Mouse (Mus musculus) ES-Bruce4 (cell line): Measurements from ENCODE around the gene 1700080O16Rik. TPM values are rescaled to one million over a fixed set of nuclear protein-coding genes. Genes with fewer than 3 reads are reported as not detected.

Source experiments
- H3K27ac ChIP-seq: 2 replicates; pipeline ENCODE4 v1.5.1; 2012; ENCODE audit warnings: low read length, inconsistent platforms; ENCODE audit not compliant: insufficient read depth
- H3K27me3 ChIP-seq: 2 replicates; pipeline ENCODE4 v1.6.1; 2012; ENCODE audit warnings: mild to moderate bottlenecking, low read length, inconsistent platforms; ENCODE audit not compliant: control insufficient read depth, poor library complexity, insufficient read depth, severe bottlenecking
- H3K36me3 ChIP-seq: 2 replicates; pipeline ENCODE4 v1.6.1; 2012; ENCODE audit warnings: inconsistent platforms, mild to moderate bottlenecking, low read length, moderate library complexity; ENCODE audit not compliant: control insufficient read depth, poor library complexity, insufficient read depth, severe bottlenecking
- H3K4me1 ChIP-seq: one replicate; pipeline ENCODE4 v1.8.1; 2011; ENCODE audit warnings: low read length; ENCODE audit not compliant: control insufficient read depth, insufficient read depth
- H3K4me3 ChIP-seq: 2 replicates; pipeline ENCODE4 v1.5.1; 2011; ENCODE audit warnings: low read depth, mild to moderate bottlenecking, low read length
- H3K9ac ChIP-seq: 2 replicates; pipeline ENCODE4 v1.6.1; 2012; ENCODE audit warnings: low read depth, mild to moderate bottlenecking, inconsistent platforms; ENCODE audit not compliant: poor library complexity, severe bottlenecking
- H3K9me3 ChIP-seq: replicated peaks from 2 replicates; pipeline ENCODE4 v1.6.1; 2012; ENCODE audit warnings: mild to moderate bottlenecking, low read length, inconsistent platforms; ENCODE audit not compliant: control insufficient read depth, poor library complexity, insufficient read depth, severe bottlenecking
- CTCF ChIP-seq: IDR thresholded peaks from one replicate; pipeline ENCODE4 v1.8.1; 2011; ENCODE audit warnings: low read depth, low read length
- EP300 ChIP-seq: IDR thresholded peaks from 2 replicates; pipeline ENCODE4 v1.6.1; 2011; ENCODE audit warnings: low read depth, low read length; ENCODE audit not compliant: insufficient read depth
- POLR2A ChIP-seq: IDR thresholded peaks from one replicate; pipeline ENCODE4 v1.8.1; 2011; ENCODE audit warnings: low read length; ENCODE audit not compliant: insufficient read depth
- polyA plus RNA-seq: library from polyadenylated mRNA; stranded (reverse); fragments of >200 nt; gene quantifications from 2 replicates; pipeline ENCODE4 v1.2.4, GENCODE M21; 2011; ENCODE audit warnings: low read depth; ENCODE audit not compliant: missing spikeins, insufficient read depth, insufficient read length

Gene 1700080O16Rik
- not detected in 2 replicates for polyA plus RNA-seq

DNA sequence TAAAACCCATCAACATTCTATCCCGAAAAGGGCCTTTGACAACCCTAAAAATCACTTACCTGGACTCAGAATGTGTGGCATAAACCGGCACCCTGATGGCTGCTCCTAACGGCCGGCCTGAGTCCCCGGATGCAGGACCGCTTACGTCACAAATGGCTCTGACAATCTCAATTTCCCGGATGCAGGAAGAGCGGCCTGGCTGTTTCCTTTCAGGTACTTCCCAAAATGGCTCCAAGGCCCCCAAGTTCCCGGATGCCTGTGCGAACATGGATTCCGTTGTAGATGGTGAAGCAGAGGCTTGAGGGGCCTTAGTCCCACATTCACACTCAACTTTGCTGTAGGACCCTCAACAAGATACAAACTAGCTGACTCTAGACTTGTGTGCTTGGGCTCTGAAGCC is at the start of gene 1700080O16Rik:
Gene 1700080O16Rik (minus strand): TSS at position 101 of the 400 bp plus-strand sequence.
- TF ChIP-seq EP300: no peak
- TF ChIP-seq CTCF: no peak
- TF ChIP-seq POLR2A: no peak
- no peak within 1 kb of the TSS for H3K27ac ChIP-seq
- H3K4me1 ChIP-seq: no peaks in the 10 kb centered on the region
- H3K9me3 ChIP-seq: no peaks in the 10 kb centered on the region
- H3K27me3 ChIP-seq: no peaks in the 10 kb centered on the region
- H3K4me3 ChIP-seq: no peak within 1 kb of the TSS
- no peak within 1 kb of the TSS for H3K9ac ChIP-seq
- no peaks in the 10 kb centered on the region for H3K36me3 ChIP-seq

DNA sequence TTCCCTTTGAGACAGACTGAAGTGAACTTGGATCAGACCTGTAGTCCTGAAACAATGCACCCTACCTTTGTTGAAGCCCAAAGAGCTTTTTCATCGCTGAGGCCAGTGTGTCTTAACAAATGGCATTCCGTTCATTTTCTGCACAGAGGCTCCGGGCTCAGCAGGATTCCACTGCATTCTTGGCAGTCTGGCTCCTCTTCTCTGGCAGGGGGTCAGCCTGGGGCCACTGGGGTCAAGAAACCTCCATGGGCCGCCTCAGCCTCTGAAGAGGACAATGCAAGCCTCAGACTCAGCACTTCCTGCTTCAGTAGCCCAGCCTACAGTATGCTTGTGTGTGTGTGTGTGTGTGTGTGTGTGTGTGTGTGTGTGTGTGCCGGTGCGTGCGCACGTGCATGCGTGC is 45.1 kb upstream of the 1700080O16Rik start:
- Histone ChIP-seq H3K4me1 (no peaks in the 10 kb centered on the region), H3K9ac (no peak overlapping the region), H3K36me3 (no peaks in the 10 kb centered on the region), H3K27ac (no peak overlapping the region), H3K9me3 (no peaks in the 10 kb centered on the region), H3K27me3 (no peaks in the 10 kb centered on the region), H3K4me3 (no peak overlapping the region)
- no peak for TF ChIP-seq CTCF
- no peak for TF ChIP-seq POLR2A
- no peak for TF ChIP-seq EP300

DNA sequence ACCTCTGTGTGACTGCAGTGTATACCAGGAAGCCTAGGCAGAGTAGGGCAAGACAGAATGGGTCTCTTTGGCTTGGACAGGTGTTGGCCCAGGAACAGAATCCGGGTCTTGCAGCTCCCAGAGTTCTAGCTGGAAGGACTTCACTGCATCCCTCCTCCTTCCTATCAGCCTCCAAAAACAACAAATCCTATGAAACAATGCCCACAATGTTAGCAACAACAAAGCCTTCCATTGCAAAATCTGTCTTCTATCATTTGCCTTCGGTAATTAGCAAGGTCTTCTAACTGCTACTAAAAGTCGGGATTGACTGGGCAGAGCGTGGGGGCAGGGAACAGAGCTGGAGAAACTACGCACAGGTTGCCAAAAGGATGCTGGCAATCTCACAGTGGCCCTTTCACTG is 27.5 kb upstream of the 1700080O16Rik start:
- no peaks in the 10 kb centered on the region for H3K4me1 ChIP-seq
- H3K4me3 ChIP-seq: no peak overlapping the region
- no peaks in the 10 kb centered on the region; the same call in 1 of the 2 replicates for H3K9me3 ChIP-seq
- no peaks in the 10 kb centered on the region for H3K27me3 ChIP-seq
- TF ChIP-seq EP300 (no peak), POLR2A (no peak), CTCF (no peak)
- H3K27ac ChIP-seq: no peak overlapping the region
- H3K36me3 ChIP-seq: no peaks in the 10 kb centered on the region
- H3K9ac ChIP-seq: no peak overlapping the region

DNA sequence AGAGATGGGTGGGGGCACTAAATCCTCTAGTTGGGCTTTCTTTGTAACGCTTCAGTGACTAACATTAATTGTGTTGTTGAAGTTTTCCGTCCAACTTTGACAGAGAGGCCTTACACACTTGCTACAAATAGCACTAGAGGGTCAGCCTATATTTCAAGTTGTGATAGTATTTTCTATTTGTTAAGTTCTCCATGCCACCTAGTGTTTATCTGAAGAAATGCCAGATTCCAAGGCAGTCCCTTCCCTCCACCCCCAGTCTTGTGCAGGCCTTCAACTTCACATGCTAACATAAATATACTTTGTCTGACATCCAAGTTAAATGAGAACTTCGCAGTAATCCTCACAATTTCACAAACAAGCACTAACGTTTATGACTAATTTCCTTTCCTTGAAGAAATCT is 26.9 kb upstream of the 1700080O16Rik start:
- Histone ChIP-seq H3K4me1 (no peaks in the 10 kb centered on the region), H3K4me3 (no peak overlapping the region), H3K27ac (no peak overlapping the region), H3K36me3 (no peaks in the 10 kb centered on the region), H3K9ac (no peak overlapping the region), H3K9me3 (no peaks in the 10 kb centered on the region; the same call in 1 of the 2 replicates), H3K27me3 (no peaks in the 10 kb centered on the region)
- TF ChIP-seq EP300: no peak
- no peak for TF ChIP-seq CTCF
- TF ChIP-seq POLR2A: no peak

DNA sequence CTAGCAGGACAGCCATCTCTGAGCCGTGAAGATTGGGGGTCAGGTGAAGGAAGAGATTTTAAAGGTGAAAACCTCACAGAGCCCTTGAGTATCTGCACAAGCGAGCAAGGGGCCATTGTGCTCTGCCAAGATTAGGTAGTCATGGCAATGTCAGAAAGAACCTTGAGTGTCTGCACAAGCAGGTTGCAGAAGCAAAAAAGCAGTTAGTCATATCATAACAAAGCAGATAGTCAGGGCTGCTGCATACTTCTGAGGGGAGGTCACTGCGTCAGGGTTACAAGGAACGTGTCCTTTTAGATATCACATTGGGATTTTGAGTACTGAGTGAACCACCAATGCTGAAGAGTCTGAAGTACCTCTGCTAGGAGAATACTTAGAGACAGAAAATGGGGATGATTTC is 3.8 kb upstream of the 1700080O16Rik start:
- Histone ChIP-seq H3K27ac (no peak overlapping the region), H3K4me3 (no peak overlapping the region), H3K4me1 (no peaks in the 10 kb centered on the region), H3K9me3 (no peaks in the 10 kb centered on the region), H3K27me3 (no peaks in the 10 kb centered on the region), H3K36me3 (no peaks in the 10 kb centered on the region), H3K9ac (no peak overlapping the region)
- TF ChIP-seq EP300 (no peak), POLR2A (no peak), CTCF (no peak)

DNA sequence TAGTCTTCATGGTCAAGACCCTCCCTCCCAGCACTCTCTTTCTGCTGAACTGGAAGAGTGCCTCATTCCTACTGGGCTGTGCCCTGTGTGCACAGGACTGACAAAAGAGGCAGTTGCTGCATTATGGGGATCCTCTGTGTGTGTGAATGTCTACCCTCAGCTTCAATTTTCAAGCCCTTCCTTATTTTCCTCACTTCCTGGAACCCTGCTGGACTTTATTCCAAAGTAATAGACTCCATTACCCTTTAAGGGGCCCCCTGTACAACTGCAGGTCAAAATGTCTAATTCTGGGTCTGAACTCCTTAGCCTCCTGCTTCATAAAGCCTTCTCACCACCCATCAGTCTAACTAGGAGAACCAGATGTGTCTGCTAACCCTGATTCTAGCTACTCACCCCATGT is 2.0 kb upstream of the 1700080O16Rik start:
- no peaks in the 10 kb centered on the region for H3K36me3 ChIP-seq
- no peak overlapping the region for H3K9ac ChIP-seq
- H3K4me1 ChIP-seq: no peaks in the 10 kb centered on the region
- H3K27me3 ChIP-seq: no peaks in the 10 kb centered on the region
- no peak overlapping the region for H3K4me3 ChIP-seq
- no peak overlapping the region for H3K27ac ChIP-seq
- no peaks in the 10 kb centered on the region for H3K9me3 ChIP-seq
- TF ChIP-seq CTCF (no peak), EP300 (no peak), POLR2A (no peak)
